Mouse (Mus musculus) stomach, embryonic 14.5 days (tissue): ENCODE data around the gene Pex14. TPM values are rescaled to one million over a fixed set of nuclear protein-coding genes. Genes with fewer than 3 reads are reported as not detected.

Experiments
- polyA plus RNA-seq: library from polyadenylated mRNA; unstranded; fragments of >200 nt; fragmentation: Nextera tagmentation; extraction: Ambion mirVana; gene quantifications from 2 replicates; pipeline ENCODE4 v1.2.1, GENCODE M21; 2014

Pex14 gene
- polyA plus RNA-seq, 1 experiment from 2014 or later, result 40.0 TPM

Other genes starting within 250 kb of the Pex14 start
- 28.6 and 30.6 TPM in 2 replicates for gene Dffa, start 4.3 kb upstream of the Pex14 start, polyA plus RNA-seq
- gene Cort, start 26.9 kb upstream of the Pex14 start, polyA plus RNA-seq, result 0.65 and 0.81 TPM in 2 replicates
- gene Cenps, start 37.8 kb upstream of the Pex14 start, polyA plus RNA-seq, result 35.1 and 35.4 TPM in 2 replicates
- 66.8 and 69.3 TPM in 2 replicates for gene Pgd, start 66.9 kb upstream of the Pex14 start, polyA plus RNA-seq
- gene Kif1b, start 207.8 kb upstream of the Pex14 start, polyA plus RNA-seq, result 44.3 and 50.7 TPM in 2 replicates